Mouse (Mus musculus) liver, embryonic 12.5 days (tissue): ENCODE measurements at regions not wholly inside any gene's neighbourhood (a gene's known extent, or its start where the extent isn't known, plus 50 kb on each side); places are given as distances from the start of the nearest gene placed in this dataset.
"Not testable (repeated sequence)": the region's sequence is repeated elsewhere in the genome, so short reads cannot be mapped to it uniquely, and the experiment has no call there.

ENCODE experiments used
- ATAC-seq: fragments of 200-750 bp; cut with Nextera tagmentation; 2 replicates; pipeline ENCODE4 v1.8.0; 2017; ENCODE audit warnings: moderate number of reproducible peaks, mild to moderate bottlenecking, moderate library complexity
- H3K27ac ChIP-seq: fragments of 300-500 bp; sonication (generic); 2 replicates; pipeline ENCODE4 v1.5.1; 2016; ENCODE audit warnings: mild to moderate bottlenecking
- H3K27me3 ChIP-seq: fragments of 300-500 bp; sonication (generic); replicated peaks from 2 replicates; pipeline ENCODE4 v1.6.1; 2016; ENCODE audit warnings: mild to moderate bottlenecking, moderate library complexity
- H3K36me3 ChIP-seq: fragments of 300-500 bp; sonication (generic); 2 replicates; pipeline ENCODE4 v1.6.1; 2016; ENCODE audit warnings: mild to moderate bottlenecking, moderate library complexity
- H3K4me1 ChIP-seq: fragments of 300-500 bp; sonication (generic); 2 replicates; pipeline ENCODE4 v1.6.1; 2016
- H3K4me2 ChIP-seq: fragments of 300-500 bp; sonication (generic); 2 replicates; pipeline ENCODE4 v1.6.1; 2016; ENCODE audit warnings: mild to moderate bottlenecking, moderate library complexity
- H3K4me3 ChIP-seq: fragments of 300-500 bp; sonication (generic); 2 replicates; pipeline ENCODE4 v1.5.1; 2016; ENCODE audit warnings: mild to moderate bottlenecking, moderate library complexity
- H3K9ac ChIP-seq: fragments of 300-500 bp; sonication (generic); 2 replicates; pipeline ENCODE4 v1.6.1; 2016; ENCODE audit warnings: mild to moderate bottlenecking, moderate library complexity
- H3K9me3 ChIP-seq: fragments of 300-500 bp; sonication (generic); replicated peaks from 2 replicates; pipeline ENCODE4 v1.6.1; 2016; ENCODE audit warnings: mild to moderate bottlenecking, moderate library complexity
- WGBS: fragments of 180-500 bp; shearing (Covaris S2); methylation state at CpG from one replicate; pipeline ENCODE4 v1.1.7; 2016; ENCODE audit not compliant: insufficient replicate concordance; 5-methylcytosine and 5-hydroxymethylcytosine counted together

GRCm38 (mm10) chr13:28838216-28838615 is 115.3 kb downstream of the Sox4 start:
- 0 out of 2 replicates have a peak overlapping the region, but pooled peaks have one; percentile 20 for H3K27ac ChIP-seq
- no peak overlapping the region for H3K4me2 ChIP-seq
- WGBS, result 63% methylated on average over 3 of the region's 3 CpGs
- no peak overlapping the region for H3K9ac ChIP-seq
- H3K4me3 ChIP-seq, result no peak overlapping the region
- H3K36me3 ChIP-seq, result no peaks in the 10 kb centered on the region
- ATAC-seq, result no peak
- no peaks in the 10 kb centered on the region for H3K9me3 ChIP-seq
- H3K27me3 ChIP-seq, result no peaks in the 10 kb centered on the region
- peaks cover 2% of the 10 kb centered on the region; the same call in 1 of the 2 replicates for H3K4me1 ChIP-seq

- H3K27me3 ChIP-seq, H3K4me2 ChIP-seq, H3K9ac ChIP-seq, H3K36me3 ChIP-seq, H3K9me3 ChIP-seq, H3K4me3 ChIP-seq, ATAC-seq, H3K4me1 ChIP-seq, H3K27ac ChIP-seq: not testable (repeated sequence)
- WGBS, result 82% methylated on average over 3 of the region's 3 CpGs
Observed at GRCm38 (mm10) chr13:28837196-28837595, 116.3 kb downstream of the Sox4 start.

GRCm38 (mm10) chr13:28833700-28834065 is 119.8 kb downstream of the Sox4 start:
- WGBS, result 78% methylated on average over 1 of the region's 1 CpGs

GRCm38 (mm10) chr13:28832855-28833699 is 120.4 kb downstream of the Sox4 start:
- no peaks in the 10 kb centered on the region for H3K9me3 ChIP-seq
- no peak overlapping the region for H3K4me2 ChIP-seq
- peaks cover 4% of the 10 kb centered on the region; the same call in 1 of the 2 replicates for H3K4me1 ChIP-seq
- no peak overlapping the region for H3K27ac ChIP-seq
- 36% methylated on average over 12 of the region's 12 CpGs for WGBS
- no peak overlapping the region for H3K9ac ChIP-seq
- no peak overlapping the region for H3K4me3 ChIP-seq
- H3K27me3 ChIP-seq, result no peaks in the 10 kb centered on the region
- H3K36me3 ChIP-seq, result no peaks in the 10 kb centered on the region
- no peak for ATAC-seq

More at GRCm38 (mm10) chr13:28833700-28834065, 119.8 kb downstream of the Sox4 start:
- H3K27me3 ChIP-seq, result no peaks in the 10 kb centered on the region
- ATAC-seq, result no peak
- no peaks in the 10 kb centered on the region for H3K36me3 ChIP-seq
- H3K4me1 ChIP-seq, result peaks cover 4% of the 10 kb centered on the region; the same call in 1 of the 2 replicates
- H3K9me3 ChIP-seq, result no peaks in the 10 kb centered on the region
- no peak overlapping the region for H3K4me3 ChIP-seq
- H3K27ac ChIP-seq, result no peak overlapping the region
- H3K4me2 ChIP-seq, result no peak overlapping the region
- no peak overlapping the region for H3K9ac ChIP-seq

GRCm38 (mm10) chr13:28826284-28826683 is 127.2 kb downstream of the Sox4 start:
- no peak for ATAC-seq
- 55% methylated on average over 7 of the region's 7 CpGs for WGBS
- Histone ChIP-seq H3K36me3 (no peaks in the 10 kb centered on the region), H3K9ac (no peak overlapping the region), H3K9me3 (no peaks in the 10 kb centered on the region), H3K27me3 (no peaks in the 10 kb centered on the region), H3K4me1 (no peaks in the 10 kb centered on the region), H3K27ac (no peak overlapping the region), H3K4me2 (no peak overlapping the region), H3K4me3 (no peak overlapping the region)

GRCm38 (mm10) chr13:28823985-28824384 is 129.5 kb downstream of the Sox4 start:
- H3K27ac ChIP-seq, result no peak overlapping the region
- no peak for ATAC-seq
- WGBS, result 51% methylated on average over 11 of the region's 11 CpGs

GRCm38 (mm10) chr13:28823311-28823880 is 130.1 kb downstream of the Sox4 start:
- ATAC-seq, result no peak
- H3K27ac ChIP-seq, result no peak overlapping the region
- WGBS, result 65% methylated on average over 9 of the region's 9 CpGs
- H3K4me3 ChIP-seq, result no peak overlapping the region
- no peaks in the 10 kb centered on the region for H3K36me3 ChIP-seq
- H3K4me2 ChIP-seq, result no peak overlapping the region
- no peaks in the 10 kb centered on the region for H3K27me3 ChIP-seq
- no peaks in the 10 kb centered on the region for H3K4me1 ChIP-seq
- no peak overlapping the region for H3K9ac ChIP-seq
- no peaks in the 10 kb centered on the region for H3K9me3 ChIP-seq

More at GRCm38 (mm10) chr13:28823985-28824384, 129.5 kb downstream of the Sox4 start:
- no peaks in the 10 kb centered on the region for H3K36me3 ChIP-seq
- H3K9ac ChIP-seq, result no peak overlapping the region
- H3K4me1 ChIP-seq, result no peaks in the 10 kb centered on the region
- H3K9me3 ChIP-seq, result no peaks in the 10 kb centered on the region
- H3K27me3 ChIP-seq, result no peaks in the 10 kb centered on the region
- H3K4me3 ChIP-seq, result no peak overlapping the region
- H3K4me2 ChIP-seq, result no peak overlapping the region

- H3K9me3 ChIP-seq, result no peaks in the 10 kb centered on the region
- H3K9ac ChIP-seq, result no peak overlapping the region
- no peaks in the 10 kb centered on the region for H3K4me1 ChIP-seq
- H3K27ac ChIP-seq, result no peak overlapping the region
- no peak overlapping the region for H3K4me3 ChIP-seq
- 75% methylated on average over 15 of the region's 15 CpGs for WGBS
- H3K27me3 ChIP-seq, result no peaks in the 10 kb centered on the region
- no peaks in the 10 kb centered on the region for H3K36me3 ChIP-seq
- ATAC-seq, result no peak
- no peak overlapping the region for H3K4me2 ChIP-seq
Observed at GRCm38 (mm10) chr13:28820868-28821533, 132.5 kb downstream of the Sox4 start.

GRCm38 (mm10) chr13:28814127-28814526 is 139.4 kb downstream of the Sox4 start:
- ATAC-seq, result peak; percentile 27; the same call in 1 of the 2 replicates
- no peaks in the 10 kb centered on the region for H3K9me3 ChIP-seq
- H3K4me1 ChIP-seq, result peaks cover 7% of the 10 kb centered on the region
- H3K4me2 ChIP-seq, result no peak overlapping the region
- H3K4me3 ChIP-seq, result no peak overlapping the region
- H3K27ac ChIP-seq, result no peak overlapping the region
- no peaks in the 10 kb centered on the region for H3K36me3 ChIP-seq
- 49% methylated on average over 4 of the region's 4 CpGs for WGBS
- no peaks in the 10 kb centered on the region for H3K27me3 ChIP-seq
- H3K9ac ChIP-seq, result no peak overlapping the region

GRCm38 (mm10) chr13:28811667-28812575 is 141.6 kb downstream of the Sox4 start:
- Histone ChIP-seq H3K36me3 (no peaks in the 10 kb centered on the region), H3K27ac (no peak overlapping the region), H3K4me2 (no peak overlapping the region), H3K9me3 (no peaks in the 10 kb centered on the region), H3K27me3 (no peaks in the 10 kb centered on the region), H3K4me1 (peaks cover 7% of the 10 kb centered on the region), H3K9ac (no peak overlapping the region), H3K4me3 (no peak overlapping the region)
- WGBS, result 56% methylated on average over 12 of the region's 12 CpGs
- ATAC-seq, result no peak

GRCm38 (mm10) chr13:28811081-28811439 is 142.5 kb downstream of the Sox4 start:
- Histone ChIP-seq H3K4me1 (peaks cover 7% of the 10 kb centered on the region), H3K4me2 (no peak overlapping the region), H3K27me3 (no peaks in the 10 kb centered on the region), H3K9ac (no peak overlapping the region), H3K36me3 (no peaks in the 10 kb centered on the region), H3K9me3 (no peaks in the 10 kb centered on the region), H3K27ac (no peak overlapping the region), H3K4me3 (no peak overlapping the region)
- no peak for ATAC-seq
- WGBS, result 22% methylated on average over 2 of the region's 2 CpGs
